Mouse (Mus musculus) heart, embryonic 15.5 days (tissue): ENCODE data around the gene Slc15a4. TPM values are rescaled to one million over a fixed set of nuclear protein-coding genes. Genes with fewer than 3 reads are reported as not detected.

Source experiments
- ATAC-seq: fragments of 200-750 bp; cut with Nextera tagmentation; replicated peaks from 2 replicates; pipeline ENCODE4 v1.8.0; 2017; ENCODE audit warnings: low read depth, moderate TSS enrichment; ENCODE audit not compliant: insufficient number of reproducible peaks, insufficient read depth, low FRiP score
- H3K27ac ChIP-seq: fragments of 300-500 bp; sonication (generic); 2 replicates; pipeline ENCODE4 v1.5.1; 2015; ENCODE audit warnings: mild to moderate bottlenecking, inconsistent platforms
- H3K27me3 ChIP-seq: fragments of 300-500 bp; sonication (generic); 2 replicates; pipeline ENCODE4 v1.6.1; 2015; ENCODE audit warnings: inconsistent platforms
- H3K36me3 ChIP-seq: fragments of 300-500 bp; sonication (generic); 2 replicates; pipeline ENCODE4 v1.6.1; 2015; ENCODE audit warnings: mild to moderate bottlenecking, inconsistent platforms
- H3K4me1 ChIP-seq: fragments of 300-500 bp; sonication (generic); replicated peaks from 2 replicates; pipeline ENCODE4 v1.6.1; 2015; ENCODE audit warnings: inconsistent platforms
- H3K4me2 ChIP-seq: fragments of 300-500 bp; sonication (generic); 2 replicates; pipeline ENCODE4 v1.6.1; 2015; ENCODE audit warnings: inconsistent platforms, mild to moderate bottlenecking, moderate library complexity
- H3K4me3 ChIP-seq: fragments of 300-500 bp; sonication (generic); 2 replicates; pipeline ENCODE4 v1.5.1; 2015; ENCODE audit warnings: mild to moderate bottlenecking, inconsistent platforms
- H3K9ac ChIP-seq: fragments of 300-500 bp; sonication (generic); 2 replicates; pipeline ENCODE4 v1.6.1; 2015; ENCODE audit warnings: mild to moderate bottlenecking, inconsistent platforms
- H3K9me3 ChIP-seq: fragments of 300-500 bp; sonication (generic); replicated peaks from 2 replicates; pipeline ENCODE4 v1.6.1; 2016; ENCODE audit warnings: inconsistent platforms
- WGBS: fragments of 180-500 bp; shearing (Covaris S2); methylation state at CpG from one replicate; pipeline ENCODE4 v1.1.7; 2015; ENCODE audit warnings: mixed read lengths; 5-methylcytosine and 5-hydroxymethylcytosine counted together
- polyA plus RNA-seq: library from polyadenylated mRNA; unstranded; fragments of >200 nt; fragmentation: Nextera tagmentation; extraction: Ambion mirVana; gene quantifications from 2 replicates; pipeline ENCODE4 v1.2.1, GENCODE M21; 2015

Slc15a4 gene
- polyA plus RNA-seq, 1 experiment from 2014 or later, result 16.6 TPM

GRCm38 (mm10) chr5:127618834-127619233 is 13.9 kb downstream of the Slc15a4 start:
- no peak overlapping the region for H3K4me2 ChIP-seq
- H3K4me3 ChIP-seq, result no peak overlapping the region
- H3K9ac ChIP-seq, result no peak overlapping the region
- peaks cover 23% of the 10 kb centered on the region for H3K4me1 ChIP-seq
- no peaks in the 10 kb centered on the region for H3K9me3 ChIP-seq
- H3K27ac ChIP-seq, result no peak overlapping the region
- 66% methylated on average over 3 of the region's 3 CpGs for WGBS
- 0 out of 2 replicates have a peak, but pooled peaks cover 5% of the 10 kb centered on the region for H3K27me3 ChIP-seq
- ATAC-seq, result no peak
- H3K36me3 ChIP-seq, result no peaks in the 10 kb centered on the region

GRCm38 (mm10) chr5:127616884-127617635 is 15.6 kb downstream of the Slc15a4 start:
- peak overlapping the region; percentile 81 for H3K4me2 ChIP-seq
- H3K27me3 ChIP-seq, result no peaks in the 10 kb centered on the region
- H3K27ac ChIP-seq, result peak overlapping the region; percentile 72
- H3K36me3 ChIP-seq, result no peaks in the 10 kb centered on the region
- peak overlapping the region; percentile 75 for H3K4me3 ChIP-seq
- H3K9me3 ChIP-seq, result no peaks in the 10 kb centered on the region
- H3K4me1 ChIP-seq, result peaks cover 38% of the 10 kb centered on the region
- peak; percentile 93 for ATAC-seq
- WGBS, result under 1% methylated on average over 91 of the region's 91 CpGs
- peak overlapping the region; percentile 82 for H3K9ac ChIP-seq

- no peak for ATAC-seq
- WGBS, result 15% methylated on average over 5 of the region's 5 CpGs
- H3K27ac ChIP-seq, result no peak overlapping the region
Measured at GRCm38 (mm10) chr5:127616151-127616550, 16.5 kb downstream of the Slc15a4 start.

GRCm38 (mm10) chr5:127615459-127615858 is 17.2 kb downstream of the Slc15a4 start:
- Histone ChIP-seq H3K4me1 (peaks cover 54% of the 10 kb centered on the region), H3K27ac (no peak overlapping the region), H3K36me3 (no peaks in the 10 kb centered on the region), H3K4me2 (peak overlapping the region; percentile 81), H3K27me3 (no peaks in the 10 kb centered on the region), H3K9me3 (no peaks in the 10 kb centered on the region), H3K9ac (no peak overlapping the region), H3K4me3 (peak overlapping the region; percentile 75)
- WGBS, result 85% methylated on average over 3 of the region's 3 CpGs
- no peak for ATAC-seq

More at GRCm38 (mm10) chr5:127616151-127616550, 16.5 kb downstream of the Slc15a4 start:
- Histone ChIP-seq H3K9me3 (no peaks in the 10 kb centered on the region), H3K27me3 (no peaks in the 10 kb centered on the region), H3K4me2 (peak overlapping the region; percentile 81), H3K4me1 (peaks cover 48% of the 10 kb centered on the region), H3K9ac (peak overlapping the region; percentile 82), H3K4me3 (peak overlapping the region; percentile 75), H3K36me3 (no peaks in the 10 kb centered on the region)

- Histone ChIP-seq H3K9ac (no peak overlapping the region), H3K4me2 (no peak overlapping the region), H3K27ac (no peak overlapping the region), H3K9me3 (no peaks in the 10 kb centered on the region), H3K27me3 (no peaks in the 10 kb centered on the region), H3K4me3 (no peak overlapping the region), H3K4me1 (peaks cover 74% of the 10 kb centered on the region), H3K36me3 (peaks cover 6% of the 10 kb centered on the region; the same call in 1 of the 2 replicates)
- no peak for ATAC-seq
- 95% methylated on average over 6 of the region's 6 CpGs for WGBS
Measured at GRCm38 (mm10) chr5:127612397-127612796, 20.3 kb downstream of the Slc15a4 start.

GRCm38 (mm10) chr5:127611881-127612280 is 20.8 kb downstream of the Slc15a4 start:
- Histone ChIP-seq H3K4me1 (peaks cover 74% of the 10 kb centered on the region), H3K27ac (peak overlapping the region; percentile 70)

GRCm38 (mm10) chr5:127610787-127611509 is 21.7 kb downstream of the Slc15a4 start:
- 49% methylated on average over 6 of the region's 6 CpGs for WGBS
- H3K4me2 ChIP-seq, result peak overlapping the region; percentile 31
- peaks cover 69% of the 10 kb centered on the region for H3K4me1 ChIP-seq
- H3K9ac ChIP-seq, result peak overlapping the region; percentile 18; the same call in 1 of the 2 replicates
- peaks cover 14% of the 10 kb centered on the region; the same call in 1 of the 2 replicates for H3K36me3 ChIP-seq
- H3K4me3 ChIP-seq, result no peak overlapping the region
- H3K27me3 ChIP-seq, result no peaks in the 10 kb centered on the region
- no peaks in the 10 kb centered on the region for H3K9me3 ChIP-seq
- peak overlapping the region; percentile 70 for H3K27ac ChIP-seq
- peak; percentile 63; the same call in 1 of the 2 replicates for ATAC-seq

More at GRCm38 (mm10) chr5:127611881-127612280, 20.8 kb downstream of the Slc15a4 start:
- no peaks in the 10 kb centered on the region for H3K27me3 ChIP-seq
- no peak overlapping the region for H3K9ac ChIP-seq
- 45% methylated on average over 1 of the region's 1 CpGs for WGBS
- ATAC-seq, result no peak
- H3K4me2 ChIP-seq, result peak overlapping the region; percentile 31; the same call in 1 of the 2 replicates
- H3K4me3 ChIP-seq, result no peak overlapping the region
- H3K36me3 ChIP-seq, result peaks cover 10% of the 10 kb centered on the region; the same call in 1 of the 2 replicates
- H3K9me3 ChIP-seq, result no peaks in the 10 kb centered on the region

GRCm38 (mm10) chr5:127609191-127609714 is 23.4 kb downstream of the Slc15a4 start:
- 50% methylated on average over 7 of the region's 7 CpGs for WGBS
- H3K27ac ChIP-seq, result peak overlapping the region; percentile 69
- H3K9me3 ChIP-seq, result no peaks in the 10 kb centered on the region
- ATAC-seq, result peak; percentile 54; the same call in 1 of the 2 replicates
- H3K4me1 ChIP-seq, result peaks cover 52% of the 10 kb centered on the region
- H3K4me2 ChIP-seq, result peak overlapping the region; percentile 22
- no peaks in the 10 kb centered on the region for H3K27me3 ChIP-seq
- no peak overlapping the region for H3K4me3 ChIP-seq
- H3K36me3 ChIP-seq, result peaks cover 22% of the 10 kb centered on the region; the same call in 1 of the 2 replicates
- H3K9ac ChIP-seq, result no peak overlapping the region

- H3K9ac ChIP-seq, result no peak overlapping the region
- no peak overlapping the region for H3K27ac ChIP-seq
- H3K4me1 ChIP-seq, result peaks cover 40% of the 10 kb centered on the region
- H3K4me3 ChIP-seq, result no peak overlapping the region
- no peak for ATAC-seq
- 85% methylated on average over 2 of the region's 2 CpGs for WGBS
- no peaks in the 10 kb centered on the region for H3K9me3 ChIP-seq
- no peak overlapping the region for H3K4me2 ChIP-seq
- no peaks in the 10 kb centered on the region for H3K27me3 ChIP-seq
- H3K36me3 ChIP-seq, result peaks cover 39% of the 10 kb centered on the region
Measured at GRCm38 (mm10) chr5:127607507-127607906, 25.2 kb downstream of the Slc15a4 start.

GRCm38 (mm10) chr5:127602996-127603395 is 29.7 kb downstream of the Slc15a4 start:
- 93% methylated on average over 5 of the region's 5 CpGs for WGBS
- H3K36me3 ChIP-seq, result peaks cover 73% of the 10 kb centered on the region
- no peak overlapping the region for H3K9ac ChIP-seq
- no peak overlapping the region for H3K27ac ChIP-seq
- H3K4me1 ChIP-seq, result no peaks in the 10 kb centered on the region
- no peak overlapping the region for H3K4me3 ChIP-seq
- H3K9me3 ChIP-seq, result no peaks in the 10 kb centered on the region
- ATAC-seq, result no peak
- H3K4me2 ChIP-seq, result no peak overlapping the region
- H3K27me3 ChIP-seq, result no peaks in the 10 kb centered on the region

- Histone ChIP-seq H3K27me3 (no peaks in the 10 kb centered on the region), H3K4me2 (no peak overlapping the region), H3K4me3 (no peak overlapping the region), H3K27ac (no peak overlapping the region), H3K4me1 (no peaks in the 10 kb centered on the region), H3K9me3 (no peaks in the 10 kb centered on the region), H3K9ac (no peak overlapping the region), H3K36me3 (peaks cover 80% of the 10 kb centered on the region)
- 76% methylated on average over 7 of the region's 7 CpGs for WGBS
- ATAC-seq, result no peak
Measured at GRCm38 (mm10) chr5:127596862-127597261, 35.8 kb downstream of the Slc15a4 start.
